ENCODE assay signal across 26 mouse cellular contexts in genomic region chr8:7709406-7709805, GRCm38 (mm10).
"Had no signal": no experiment of that assay in that cellular context is flagged by ENCODE, and none has a peak within 500 bp of the region (broad histone marks: within the 10 kb centered on the region; RNA-seq: fewer than 3 reads in every experiment).

No protein-coding gene starts in this region.

- H3K9me3 ChIP-seq: embryonic facial prominence, embryonic 10.5 days; embryonic facial prominence, embryonic 12.5 days; embryonic facial prominence, embryonic 13.5 days; embryonic facial prominence, embryonic 15.5 days; forebrain, embryonic 10.5 days; forebrain, embryonic 12.5 days; forebrain, embryonic 13.5 days; forebrain, embryonic 15.5 days had no signal

- H3K4me1 ChIP-seq: embryonic facial prominence, embryonic 10.5 days; embryonic facial prominence, embryonic 12.5 days; embryonic facial prominence, embryonic 13.5 days; embryonic facial prominence, embryonic 15.5 days; forebrain, embryonic 10.5 days; forebrain, embryonic 12.5 days; forebrain, embryonic 13.5 days; forebrain, embryonic 15.5 days had no signal

- H3K9ac ChIP-seq: embryonic facial prominence, embryonic 12.5 days; embryonic facial prominence, embryonic 13.5 days; embryonic facial prominence, embryonic 15.5 days; forebrain, embryonic 12.5 days; forebrain, embryonic 13.5 days; forebrain, embryonic 15.5 days; forebrain, postnatal 0 days had no signal

- H3K27ac ChIP-seq: embryonic facial prominence, embryonic 10.5 days; embryonic facial prominence, embryonic 12.5 days; embryonic facial prominence, embryonic 13.5 days; embryonic facial prominence, embryonic 15.5 days; forebrain, embryonic 10.5 days; forebrain, embryonic 12.5 days; forebrain, embryonic 13.5 days; forebrain, embryonic 15.5 days; heart, adult 2 months had no signal

- H3K36me3 ChIP-seq: embryonic facial prominence, embryonic 10.5 days; embryonic facial prominence, embryonic 12.5 days; embryonic facial prominence, embryonic 13.5 days; embryonic facial prominence, embryonic 15.5 days; forebrain, embryonic 10.5 days; forebrain, embryonic 12.5 days; forebrain, embryonic 15.5 days had no signal

- ATAC-seq: forebrain, embryonic 13.5 days; forebrain, embryonic 14.5 days; forebrain, embryonic 15.5 days; forebrain, embryonic 16.5 days; forebrain, postnatal 0 days had no signal

- DNase-seq: cerebellum, adult 9-10 months; cerebellum, adult 9-11 months; cerebellum, postnatal 10 days; cerebellum, postnatal 14 days; cerebellum, postnatal 25 days; cerebellum, postnatal 36 days; embryo, embryonic 11 days; forebrain, postnatal 0 days; gastrocnemius, postnatal 10 days; gastrocnemius, postnatal 14 days; gastrocnemius, postnatal 25 days; gastrocnemius, postnatal 36 days; heart, adult 11 months; heart, adult 18-20 months; heart, adult 2 months had no signal

- H3K4me3 ChIP-seq: embryonic facial prominence, embryonic 10.5 days; embryonic facial prominence, embryonic 12.5 days; embryonic facial prominence, embryonic 13.5 days; embryonic facial prominence, embryonic 15.5 days; erythroblast, embryonic 14.5 days; forebrain, embryonic 10.5 days; forebrain, embryonic 12.5 days; forebrain, embryonic 13.5 days; forebrain, embryonic 15.5 days; heart, adult 2 months had no signal

- H3K4me2 ChIP-seq: embryonic facial prominence, embryonic 12.5 days; embryonic facial prominence, embryonic 13.5 days; embryonic facial prominence, embryonic 15.5 days; forebrain, embryonic 12.5 days; forebrain, embryonic 13.5 days; forebrain, embryonic 15.5 days had no signal

- H3K27me3 ChIP-seq: embryonic facial prominence, embryonic 12.5 days; embryonic facial prominence, embryonic 13.5 days; embryonic facial prominence, embryonic 15.5 days; forebrain, embryonic 12.5 days; forebrain, embryonic 13.5 days; forebrain, embryonic 15.5 days had no signal
